Mouse (Mus musculus) lung, embryonic 14.5 days (tissue): ENCODE results near the gene Prickle4. TPM values are rescaled to one million over a fixed set of nuclear protein-coding genes. Genes with fewer than 3 reads are reported as not detected.

Experiments used
- ATAC-seq: fragments of 200-750 bp; cut with Nextera tagmentation; 2 replicates; pipeline ENCODE4 v1.8.0; 2017; ENCODE audit warnings: mild to moderate bottlenecking, moderate TSS enrichment, moderate library complexity; ENCODE audit not compliant: insufficient read depth
- DNase-seq: peaks from one replicate; pipeline ENCODE4 v3.0.0-alpha.2; 2015
- H3K27ac ChIP-seq: fragments of 300-500 bp; sonication (generic); 2 replicates; pipeline ENCODE4 v1.5.1; 2014; ENCODE audit warnings: low read depth, mild to moderate bottlenecking, moderate library complexity
- H3K27me3 ChIP-seq: fragments of 300-500 bp; sonication (generic); 2 replicates; pipeline ENCODE4 v1.6.1; 2014; ENCODE audit warnings: low read length, control low read depth; ENCODE audit not compliant: insufficient read depth
- H3K36me3 ChIP-seq: fragments of 300-500 bp; sonication (generic); 2 replicates; pipeline ENCODE4 v1.6.1; 2014; ENCODE audit warnings: control low read depth; ENCODE audit not compliant: insufficient read depth
- H3K4me1 ChIP-seq: fragments of 300-500 bp; sonication (generic); 2 replicates; pipeline ENCODE4 v1.6.1; 2014; ENCODE audit warnings: antibody characterized with exemption, control low read depth; ENCODE audit not compliant: insufficient read depth
- H3K4me2 ChIP-seq: fragments of 300-500 bp; sonication (generic); 2 replicates; pipeline ENCODE4 v1.6.1; 2014; ENCODE audit warnings: mild to moderate bottlenecking
- H3K4me3 ChIP-seq: fragments of 300-500 bp; sonication (generic); 2 replicates; pipeline ENCODE4 v1.5.1; 2014; ENCODE audit warnings: low read depth, low read length
- H3K9ac ChIP-seq: fragments of 300-500 bp; sonication (generic); 2 replicates; pipeline ENCODE4 v1.6.1; 2014
- H3K9me3 ChIP-seq: fragments of 300-500 bp; sonication (generic); 2 replicates; pipeline ENCODE4 v1.6.1; 2016; ENCODE audit warnings: low read depth, low read length, control low read depth
- CTCF ChIP-seq: IDR thresholded peaks from 2 replicates; pipeline ENCODE4 v1.5.1; 2016; ENCODE audit warnings: antibody characterized with exemption, low read depth
- WGBS: fragments of 180-500 bp; shearing (Covaris S2); extraction: QIAGEN DNeasy Blood & Tissue Kit; methylation state at CpG from one replicate; pipeline ENCODE4 v1.1.7; 2014; 5-methylcytosine and 5-hydroxymethylcytosine counted together
- polyA plus RNA-seq: library from polyadenylated mRNA; unstranded; fragments of >200 nt; fragmentation: Nextera tagmentation; extraction: Ambion mirVana; gene quantifications from 2 replicates; pipeline ENCODE4 v1.2.1, GENCODE M21; 2014

Gene Prickle4
- polyA plus RNA-seq, 1 experiment from 2014 or later: not detected

- no peaks in the 10 kb centered on the region for H3K4me1 ChIP-seq
- TF ChIP-seq CTCF: no peak
- H3K27me3 ChIP-seq: no peaks in the 10 kb centered on the region
- H3K4me3 ChIP-seq: no peak overlapping the region
- ATAC-seq (no peak), DNase-seq (no peak)
- 70% methylated on average over 4 of the region's 4 CpGs for WGBS
- H3K9ac ChIP-seq: no peak overlapping the region
- H3K4me2 ChIP-seq: no peak overlapping the region
- H3K36me3 ChIP-seq: no peaks in the 10 kb centered on the region
- no peaks in the 10 kb centered on the region for H3K9me3 ChIP-seq
- no peak overlapping the region for H3K27ac ChIP-seq
Observed at GRCm38 (mm10) chr17:47721183-47721582, 26.6 kb upstream of the Prickle4 start.

- Histone ChIP-seq H3K27me3 (no peaks in the 10 kb centered on the region), H3K9ac (no peak overlapping the region), H3K4me3 (no peak overlapping the region), H3K4me2 (no peak overlapping the region), H3K9me3 (no peaks in the 10 kb centered on the region), H3K27ac (no peak overlapping the region), H3K36me3 (no peaks in the 10 kb centered on the region), H3K4me1 (no peaks in the 10 kb centered on the region)
- 54% methylated on average over 3 of the region's 3 CpGs for WGBS
- DNase-seq: no peak
- TF ChIP-seq CTCF: no peak
- ATAC-seq: no peak
Observed at GRCm38 (mm10) chr17:47715037-47715436, 20.5 kb upstream of the Prickle4 start.

- Histone ChIP-seq H3K4me2 (no peak overlapping the region), H3K4me1 (no peaks in the 10 kb centered on the region), H3K9me3 (no peaks in the 10 kb centered on the region), H3K36me3 (no peaks in the 10 kb centered on the region), H3K27me3 (no peaks in the 10 kb centered on the region), H3K27ac (no peak overlapping the region), H3K9ac (no peak overlapping the region), H3K4me3 (no peak overlapping the region)
- TF ChIP-seq CTCF: no peak
- 58% methylated on average over 10 of the region's 22 CpGs for WGBS
- ATAC-seq: no peak
- DNase-seq: no peak
Observed at GRCm38 (mm10) chr17:47712889-47713571, 18.5 kb upstream of the Prickle4 start.

GRCm38 (mm10) chr17:47711883-47712282 is 17.3 kb upstream of the Prickle4 start:
- TF ChIP-seq CTCF: no peak
- H3K4me1 ChIP-seq: no peaks in the 10 kb centered on the region
- no peak for DNase-seq
- no peak overlapping the region for H3K4me3 ChIP-seq
- ATAC-seq: no peak
- H3K9me3 ChIP-seq: no peaks in the 10 kb centered on the region
- no peak overlapping the region for H3K27ac ChIP-seq
- no peak overlapping the region for H3K9ac ChIP-seq
- 40% methylated on average over 6 of the region's 6 CpGs for WGBS
- no peak overlapping the region for H3K4me2 ChIP-seq
- no peaks in the 10 kb centered on the region for H3K27me3 ChIP-seq
- H3K36me3 ChIP-seq: no peaks in the 10 kb centered on the region

GRCm38 (mm10) chr17:47710036-47710435 is 15.5 kb upstream of the Prickle4 start:
- no peaks in the 10 kb centered on the region for H3K9me3 ChIP-seq
- no peak overlapping the region for H3K4me2 ChIP-seq
- WGBS: 66% methylated on average over 3 of the region's 3 CpGs
- H3K4me1 ChIP-seq: no peaks in the 10 kb centered on the region
- no peak overlapping the region for H3K4me3 ChIP-seq
- no peak overlapping the region for H3K9ac ChIP-seq
- ATAC-seq: no peak
- TF ChIP-seq CTCF: no peak
- H3K27ac ChIP-seq: no peak overlapping the region
- no peak for DNase-seq
- no peaks in the 10 kb centered on the region for H3K36me3 ChIP-seq
- H3K27me3 ChIP-seq: no peaks in the 10 kb centered on the region

GRCm38 (mm10) chr17:47708972-47709371 is 14.4 kb upstream of the Prickle4 start:
- H3K27me3 ChIP-seq: no peaks in the 10 kb centered on the region
- 47% methylated on average over 4 of the region's 4 CpGs for WGBS
- ATAC-seq (no peak), DNase-seq (no peak)
- no peaks in the 10 kb centered on the region for H3K9me3 ChIP-seq
- no peak overlapping the region for H3K4me2 ChIP-seq
- no peak for TF ChIP-seq CTCF
- H3K36me3 ChIP-seq: no peaks in the 10 kb centered on the region
- H3K4me3 ChIP-seq: no peak overlapping the region
- no peak overlapping the region for H3K27ac ChIP-seq
- no peaks in the 10 kb centered on the region for H3K4me1 ChIP-seq
- H3K9ac ChIP-seq: no peak overlapping the region

- Histone ChIP-seq H3K27ac (no peak overlapping the region), H3K9ac (no peak overlapping the region), H3K27me3 (no peaks in the 10 kb centered on the region), H3K4me1 (no peaks in the 10 kb centered on the region), H3K4me3 (no peak overlapping the region), H3K4me2 (no peak overlapping the region), H3K36me3 (peaks cover 7% of the 10 kb centered on the region; the same call in 1 of the 2 replicates), H3K9me3 (no peaks in the 10 kb centered on the region)
- DNase-seq: no peak
- TF ChIP-seq CTCF: no peak
- ATAC-seq: no peak
- 58% methylated on average over 3 of the region's 3 CpGs for WGBS
Observed at GRCm38 (mm10) chr17:47707961-47708360, 13.4 kb upstream of the Prickle4 start.
